Mouse (Mus musculus): ENCODE measurements at regions not wholly inside any gene's neighbourhood (a gene's known extent, or its start where the extent isn't known, plus 50 kb on each side); places are given as distances from the start of the nearest gene placed in this dataset.

DNA sequence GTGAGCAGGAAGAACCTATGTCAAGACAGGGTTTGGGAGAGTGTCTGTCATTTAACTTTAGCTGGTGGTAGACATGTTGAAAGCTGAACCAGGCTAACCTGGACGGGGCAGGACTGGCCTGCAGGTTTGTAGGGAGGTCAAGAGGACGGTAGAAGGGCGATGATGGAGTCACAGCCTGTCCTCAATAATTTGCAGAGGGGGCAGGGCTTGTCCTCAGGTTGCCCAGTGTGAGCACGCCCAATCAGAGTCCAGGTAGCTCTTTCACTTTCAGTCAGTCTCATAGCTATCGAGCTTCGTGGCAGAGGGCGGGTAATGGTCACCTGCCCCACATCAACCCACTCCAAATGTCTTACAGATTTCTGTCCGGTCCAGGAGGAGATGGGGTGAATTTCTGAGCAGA lies 85.5 kb upstream of the 1600014C23Rik start:
- DNase-seq: no peak

- DNase-seq: no peak
Observed at GRCm38 (mm10) chr17:45816566-45816965, 82.9 kb upstream of the 1600014C23Rik start.

GRCm38 (mm10) chr17:45815833-45816232 lies 82.2 kb upstream of the 1600014C23Rik start:
- peak; percentile 50 for DNase-seq

DNA sequence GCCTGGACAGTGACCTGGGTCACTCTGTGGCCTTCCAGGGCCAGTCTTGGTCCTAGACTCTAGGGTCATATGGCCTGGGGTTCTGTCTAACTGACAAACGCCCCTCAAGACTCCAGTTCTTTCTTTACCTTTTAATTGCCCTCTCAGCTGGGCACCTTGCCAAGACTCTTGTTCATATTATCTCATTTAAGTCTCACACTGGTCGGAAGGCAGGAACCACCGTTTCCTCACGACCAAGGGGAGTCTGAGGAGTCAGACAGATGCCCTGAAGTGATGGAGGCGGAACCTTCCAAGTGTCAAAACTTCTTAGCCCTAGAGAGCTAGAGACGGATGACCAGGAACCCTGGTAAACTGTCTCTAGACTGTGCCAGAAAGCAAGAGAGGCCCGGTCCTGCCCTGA lies 81.7 kb upstream of the 1600014C23Rik start:
- no peak for DNase-seq

DNA sequence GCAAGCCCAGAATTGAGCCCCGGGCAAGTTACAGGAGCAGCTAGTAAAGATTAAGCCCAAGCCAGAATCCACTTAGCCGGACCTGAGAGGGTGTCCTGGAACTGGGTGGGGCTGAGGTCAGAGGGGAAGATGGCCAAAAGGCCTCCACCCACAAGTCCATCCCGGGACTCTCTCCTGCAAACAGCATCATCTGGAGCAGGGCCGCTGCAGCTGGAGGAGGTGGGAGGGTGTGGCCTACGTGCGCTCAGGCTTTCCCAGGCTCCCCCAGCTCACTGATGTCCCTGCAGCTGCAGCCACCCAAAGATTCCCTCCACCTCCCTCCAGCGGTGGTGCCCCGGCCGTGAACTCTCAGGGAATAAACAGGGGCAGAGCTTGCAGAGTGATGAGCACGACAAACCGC lies 80.9 kb upstream of the 1600014C23Rik start:
- peak; percentile 18 for DNase-seq

GRCm38 (mm10) chr17:45813956-45814355 lies 80.3 kb upstream of the 1600014C23Rik start:
- DNase-seq: no peak

GRCm38 (mm10) chr17:45812289-45812955 lies 78.8 kb upstream of the 1600014C23Rik start:
- no peak for DNase-seq

- DNase-seq: no peak
Observed at GRCm38 (mm10) chr17:45811632-45812221, 78.1 kb upstream of the 1600014C23Rik start.

- no peak for DNase-seq
Observed at GRCm38 (mm10) chr17:45809728-45810127, 76.1 kb upstream of the 1600014C23Rik start.

GRCm38 (mm10) chr17:45808374-45808773 lies 74.7 kb upstream of the 1600014C23Rik start:
- peak; percentile 29 for DNase-seq

- peak; percentile 45 for DNase-seq
Observed at GRCm38 (mm10) chr17:45807452-45807851, 73.8 kb upstream of the 1600014C23Rik start.

DNA sequence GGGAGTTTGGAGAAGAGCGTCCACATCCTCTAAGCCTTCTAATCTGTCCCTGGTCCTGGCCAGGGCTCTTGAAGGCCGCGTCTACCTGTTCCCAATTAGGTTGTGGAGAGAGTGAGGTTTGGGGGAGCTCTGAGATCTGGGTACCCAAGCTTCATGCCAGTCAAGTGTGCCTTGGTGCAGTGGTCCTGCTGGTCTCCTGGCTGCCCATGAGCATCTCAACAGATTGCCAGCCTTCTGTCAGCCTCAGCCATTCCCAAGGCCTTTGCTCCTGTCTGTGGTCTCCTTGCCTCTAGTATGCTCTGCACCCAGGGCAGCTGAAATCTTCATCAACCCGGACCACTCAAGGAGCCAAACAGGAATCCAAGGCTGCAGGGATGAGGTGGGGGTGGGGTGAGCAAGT lies 73.2 kb upstream of the 1600014C23Rik start:
- no peak for DNase-seq

GRCm38 (mm10) chr17:45806430-45806829 lies 72.8 kb upstream of the 1600014C23Rik start:
- no peak for DNase-seq

DNA sequence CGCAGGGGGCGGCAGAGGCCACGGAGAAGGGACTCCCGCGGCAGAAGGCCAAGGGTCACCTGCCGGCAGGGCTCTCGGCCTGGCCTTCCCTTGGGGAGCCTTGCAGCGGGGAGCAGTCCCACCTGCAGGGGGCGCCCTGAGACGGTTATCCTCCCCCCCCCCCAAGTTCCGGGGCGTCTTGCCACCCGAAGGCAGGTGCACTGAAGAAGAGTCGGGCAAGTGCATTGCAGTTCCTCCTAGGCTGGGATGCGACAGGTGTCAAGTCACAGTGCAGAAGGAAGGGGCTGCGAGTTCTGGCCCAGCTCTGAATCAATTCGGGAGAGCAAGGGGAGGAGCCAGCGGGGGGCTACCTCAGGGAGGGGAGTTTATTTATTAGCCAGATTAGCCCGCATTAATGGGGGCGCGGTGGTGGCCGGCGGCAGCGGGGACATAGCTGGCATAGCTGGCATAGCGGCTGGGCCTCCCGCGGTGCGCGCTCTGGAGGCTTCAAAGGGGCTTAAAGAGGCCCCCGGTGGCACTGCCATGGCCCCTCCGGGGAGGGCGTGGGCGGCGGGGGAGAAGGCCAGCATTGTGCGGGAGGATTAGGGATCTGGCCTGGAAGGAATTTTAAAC lies 71.9 kb upstream of the 1600014C23Rik start:
- DNase-seq: peak; percentile 27

DNA sequence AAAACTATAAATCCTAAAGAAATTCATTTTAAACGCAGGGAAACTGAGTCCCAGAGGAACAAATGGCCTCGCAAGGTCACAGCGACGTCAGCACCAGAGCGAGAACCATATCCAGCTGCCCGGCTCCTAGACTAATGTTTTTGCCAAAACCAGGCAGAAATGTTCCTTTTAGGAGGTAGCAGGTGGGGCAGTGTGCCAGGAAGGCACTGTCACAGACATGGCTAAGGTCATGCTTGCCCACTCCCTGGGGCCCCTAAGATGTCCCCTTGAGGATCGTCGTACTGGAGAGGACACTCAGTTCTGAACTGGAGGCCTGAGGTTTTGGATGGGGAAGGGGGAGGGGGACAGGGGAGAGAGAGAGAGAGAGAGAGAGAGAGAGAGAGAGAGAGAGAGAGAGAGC lies 69.7 kb upstream of the 1600014C23Rik start:
- no peak for DNase-seq

DNA sequence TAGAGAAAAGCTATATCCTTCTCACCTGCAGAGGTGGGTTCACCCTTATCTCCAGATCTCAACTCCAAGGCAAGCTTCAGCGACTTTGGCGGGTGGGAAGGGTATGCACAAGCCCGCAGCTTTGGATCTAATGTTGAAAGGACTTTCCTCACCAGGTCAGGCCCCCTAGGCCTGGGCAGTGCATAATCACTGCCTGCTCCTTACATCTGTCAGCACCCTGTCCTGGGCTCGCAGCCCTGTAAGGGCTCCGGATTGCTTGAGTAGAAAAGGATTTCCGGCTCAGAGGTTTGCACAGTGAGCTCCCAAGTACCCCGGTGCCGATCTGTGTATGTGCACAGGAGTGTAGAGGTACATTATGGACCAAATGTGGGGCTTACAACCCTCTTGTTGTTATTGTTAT lies 68.8 kb upstream of the 1600014C23Rik start:
- no peak for DNase-seq

GRCm38 (mm10) chr17:45799725-45800124 lies 66.1 kb upstream of the 1600014C23Rik start:
- no peak for DNase-seq

GRCm38 (mm10) chr17:45798996-45799395 lies 65.4 kb upstream of the 1600014C23Rik start:
- DNase-seq: no peak

DNA sequence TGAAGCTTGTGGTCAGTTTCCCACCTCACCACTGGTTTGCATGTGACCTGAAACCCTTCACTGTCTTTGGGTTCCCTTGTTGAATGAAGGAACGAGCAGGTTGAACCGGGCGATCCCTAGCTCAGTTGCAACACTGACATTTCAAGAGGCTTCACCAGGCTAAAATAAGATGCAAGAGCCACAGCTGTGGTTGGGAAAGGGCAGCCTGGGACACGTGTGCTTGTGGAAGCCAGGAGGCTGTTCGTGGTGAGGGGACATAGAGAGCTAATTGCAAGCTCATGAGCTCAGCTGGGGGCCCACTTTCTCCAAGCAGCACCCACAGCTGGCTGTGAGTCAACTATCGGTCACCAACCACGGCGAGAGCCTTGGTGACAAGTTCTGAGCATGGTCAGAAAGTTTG lies 64.8 kb upstream of the 1600014C23Rik start:
- peak; percentile 24 for DNase-seq

DNA sequence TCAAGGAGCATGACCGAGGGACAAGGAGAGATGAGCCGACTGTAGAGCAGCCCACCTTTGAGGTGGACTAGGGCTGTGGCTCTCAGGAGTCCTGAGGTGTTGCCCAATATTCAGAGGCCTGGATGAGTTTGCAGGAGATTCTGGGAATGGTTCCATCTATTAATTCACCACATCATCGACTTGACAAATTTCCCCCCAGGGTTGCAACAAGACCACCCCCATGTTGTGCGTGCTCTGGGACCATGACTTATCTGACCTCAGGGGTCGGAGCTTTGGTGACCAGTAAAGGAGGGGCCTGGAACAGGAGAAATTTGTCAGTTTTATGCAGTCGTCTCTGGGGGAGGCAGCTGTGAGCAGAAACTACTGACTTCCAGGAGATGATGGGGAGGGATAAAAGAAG lies 63.5 kb upstream of the 1600014C23Rik start:
- DNase-seq: no peak

DNA sequence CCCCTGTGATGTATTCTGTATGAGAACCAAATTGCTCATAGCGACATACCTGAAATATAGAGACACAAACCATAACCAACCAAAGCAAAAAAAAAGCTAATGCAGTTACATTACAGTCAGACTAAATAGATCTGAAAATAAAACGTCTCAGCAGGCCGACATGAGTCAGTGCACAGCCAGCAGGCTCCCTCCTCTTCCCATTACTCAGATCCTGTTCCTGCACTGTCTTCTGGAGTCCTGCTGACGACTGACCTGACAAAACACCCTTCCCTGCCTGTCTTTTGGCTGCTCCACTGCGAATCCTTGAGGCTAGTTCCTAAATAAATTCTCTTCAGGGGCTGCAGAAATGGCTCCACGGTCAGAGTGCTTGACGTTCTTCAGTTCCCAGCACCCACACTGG lies 61.3 kb upstream of the 1600014C23Rik start:
- no peak for DNase-seq

DNA sequence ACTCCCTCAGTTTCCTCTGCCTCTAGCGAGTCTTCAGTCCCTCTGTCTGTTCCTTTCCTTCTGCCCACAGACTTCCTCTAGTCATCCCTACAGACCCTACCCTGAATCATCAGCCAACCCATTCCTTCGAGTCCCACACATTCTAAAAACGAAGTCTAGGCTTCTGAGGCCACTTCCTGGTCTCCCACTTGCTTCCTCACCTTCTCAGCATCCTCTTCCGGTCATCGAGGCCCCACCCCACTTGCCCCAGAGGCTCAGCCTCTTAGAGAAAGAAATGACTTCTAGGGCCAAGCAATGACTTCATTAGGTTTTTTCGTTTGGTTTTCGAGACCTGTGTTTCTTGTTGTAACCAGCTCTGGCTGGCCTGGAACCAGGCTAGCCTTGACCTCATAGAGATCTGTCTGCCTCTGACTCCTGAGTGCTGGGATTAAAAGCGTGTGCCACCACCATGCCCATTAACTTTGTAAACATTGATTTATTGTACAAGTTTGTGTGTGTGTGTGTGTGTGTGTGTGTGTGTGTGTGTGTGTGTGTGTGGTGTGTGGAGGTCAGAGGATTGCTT lies 57.4 kb upstream of the 1600014C23Rik start:
- no peak for DNase-seq

GRCm38 (mm10) chr17:45789777-45790176 lies 56.1 kb upstream of the 1600014C23Rik start:
- no peak for DNase-seq

GRCm38 (mm10) chr17:45784905-45785304 lies 51.3 kb upstream of the 1600014C23Rik start:
- no peak for DNase-seq

Data from lung, postnatal 10 days (tissue).